Mouse (Mus musculus): Measurements from ENCODE around the gene Syt6.
"Not testable (repeated sequence)": the region's sequence is repeated elsewhere in the genome, so short reads cannot be mapped to it uniquely, and the experiment has no call there.

Gene Syt6

DNA sequence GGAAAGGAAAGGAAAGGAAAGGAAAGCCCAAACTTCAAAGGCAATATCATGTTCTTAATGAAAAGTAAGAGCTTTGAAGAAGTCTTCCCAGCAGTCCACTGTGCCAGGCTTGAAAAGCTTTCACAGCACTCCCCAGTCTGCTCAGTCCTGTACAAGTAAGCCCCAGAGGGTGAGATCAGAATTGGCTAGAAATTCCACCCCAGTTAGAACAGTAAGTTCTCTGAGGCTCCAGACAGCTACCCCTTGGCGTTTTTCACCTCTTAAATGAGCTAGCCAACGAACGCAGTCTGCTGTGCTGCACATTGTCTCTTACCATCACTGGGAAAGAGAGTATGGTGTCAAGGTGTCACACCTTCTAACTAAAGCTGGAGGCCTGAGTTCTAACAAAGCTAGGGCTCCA is 52.6 kb downstream of the Syt6 start:
- CTCF ChIA-PET: interaction anchor here in 2 of 4 experiments (0.7 to 1.0 kb wide), 2 partner anchors 110 to 113 kb away, joined by 3 to 4 read pairs; partner anchors contain the start of gene Olfml3 (in 1 of the 2)
- POLR2A ChIA-PET: interaction anchor here in 1 of 4 experiments (1.1 kb wide), 1 partner anchor 45 kb away, joined by 3 read pairs; no protein-coding TSS in a partner anchor

DNA sequence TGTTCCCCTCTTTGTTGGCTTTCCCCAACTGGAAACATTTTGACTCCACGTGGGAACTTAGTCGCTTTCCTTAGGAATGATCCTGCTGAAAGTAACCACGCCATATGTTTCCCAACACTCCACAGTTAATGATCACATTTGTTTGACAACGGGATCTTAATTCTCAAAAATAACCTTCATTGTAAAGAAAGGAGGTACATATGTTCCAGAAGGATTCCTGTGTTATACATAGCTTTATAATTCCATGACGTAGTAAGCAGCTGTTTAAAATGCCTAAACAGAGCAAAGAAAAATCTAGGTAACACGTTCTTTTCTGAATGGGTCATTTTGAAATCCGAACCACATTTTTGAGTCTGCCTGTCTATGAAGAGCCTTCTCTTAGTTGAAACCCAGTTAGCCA is 58.1 kb downstream of the Syt6 start:
- POLR2A ChIA-PET: interaction anchor here in 1 of 4 experiments (1.2 kb wide), 1 partner anchor 26 kb away, joined by 3 read pairs; no protein-coding TSS in a partner anchor
- CTCF ChIA-PET: no interaction called here

- CTCF ChIA-PET: no interaction called here
Measured at GRCm38 (mm10) chr3:103633831-103634230, 58.8 kb downstream of the Syt6 start.

GRCm38 (mm10) chr3:103634256-103634655 is 59.2 kb downstream of the Syt6 start:
- ChIA-PET POLR2A (no interaction called here), CTCF (no interaction called here)

More at GRCm38 (mm10) chr3:103633831-103634230, 58.8 kb downstream of the Syt6 start:
- POLR2A ChIA-PET: no interaction called here

GRCm38 (mm10) chr3:103637641-103638040 is 62.6 kb downstream of the Syt6 start:
- ChIA-PET POLR2A (no interaction called here), CTCF (no interaction called here)

DNA sequence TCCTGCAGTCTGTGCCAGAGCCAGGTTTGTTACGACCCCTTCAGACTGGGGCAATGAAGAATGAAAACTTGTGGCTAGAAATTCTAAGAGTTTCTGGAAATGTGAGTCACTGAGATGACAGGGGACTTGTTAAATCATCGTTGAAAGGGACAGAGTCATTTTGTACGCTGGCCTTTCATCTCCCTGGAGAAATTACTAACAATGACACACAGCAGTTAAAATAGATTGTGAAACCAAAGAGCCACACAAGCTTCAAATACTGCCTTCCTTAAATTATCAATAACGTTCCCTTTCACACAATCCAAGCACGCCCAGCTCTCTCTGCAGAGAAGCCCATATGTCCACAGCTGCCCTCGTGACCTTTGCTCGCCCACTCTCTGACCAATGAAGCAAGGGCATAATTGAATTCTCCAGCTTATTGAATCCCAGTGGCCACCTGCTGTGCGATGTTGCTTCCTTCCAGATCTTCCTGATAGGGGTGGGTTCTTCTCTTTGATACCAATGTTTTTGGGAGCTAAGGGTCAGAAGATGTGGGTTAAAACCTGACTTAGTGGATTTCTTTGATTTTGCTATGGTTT is 65.3 kb downstream of the Syt6 start:
- POLR2A ChIA-PET: interaction anchor here in 1 of 4 experiments (1.4 kb wide), 1 partner anchor 43 kb away, joined by 6 read pairs; no protein-coding TSS in a partner anchor
- CTCF ChIA-PET: interaction anchor here in 1 of 4 experiments (0.7 kb wide), 1 partner anchor 33 kb away, joined by 3 read pairs; no protein-coding TSS in a partner anchor

DNA sequence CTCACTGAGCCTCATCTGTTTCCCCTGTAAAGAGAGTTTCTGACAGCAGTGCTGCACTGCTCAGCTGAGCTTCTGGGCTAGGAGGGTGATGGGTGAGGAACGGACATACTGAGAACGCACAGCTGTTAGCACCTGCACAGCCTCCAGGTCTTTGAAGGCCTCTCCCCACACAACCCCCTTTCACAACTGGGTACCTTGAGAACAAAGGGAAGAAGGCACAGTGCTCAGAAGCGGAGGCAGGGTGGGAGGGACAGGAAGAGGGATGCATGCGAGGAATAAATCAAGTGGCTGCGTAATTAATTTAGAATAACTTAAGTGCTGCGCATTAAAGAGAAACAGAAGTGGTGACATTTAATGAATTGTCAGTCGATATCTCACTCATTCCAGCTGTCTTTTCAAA is 66.3 kb downstream of the Syt6 start:
- ChIA-PET POLR2A (interaction anchor here in 1 of 4 experiments (1.4 kb wide), 1 partner anchor 42 kb away, joined by 6 read pairs; no protein-coding TSS in a partner anchor), CTCF (no interaction called here)

DNA sequence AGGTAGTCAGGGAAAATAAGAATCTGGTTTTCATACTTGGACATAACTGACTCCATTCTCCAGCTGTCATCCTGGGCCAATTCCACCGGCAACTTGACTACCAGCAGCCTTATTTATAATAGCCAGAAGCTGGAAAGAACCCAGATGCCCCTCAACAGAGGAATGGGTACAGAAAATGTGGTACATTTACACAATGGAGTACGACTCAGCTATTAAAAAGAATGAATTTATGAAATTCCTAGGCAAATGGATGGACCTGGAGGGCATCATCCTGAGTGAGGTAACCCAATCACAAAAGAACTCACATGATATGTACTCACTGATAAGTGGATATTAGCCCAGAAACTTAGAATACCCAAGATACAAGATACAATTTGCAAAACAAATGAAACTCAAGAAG is 70.9 kb downstream of the Syt6 start, which contains the start of gene Atg4a-ps:
Gene Atg4a-ps (minus strand): TSS at position 101 of the 400 bp plus-strand sequence.
- POLR2A ChIA-PET: not testable (repeated sequence)

GRCm38 (mm10) chr3:103647164-103647867 is 72.3 kb downstream of the Syt6 start:
- ChIA-PET CTCF (no interaction called here), POLR2A (interaction anchor here in 1 of 4 experiments (0.6 kb wide), 1 partner anchor 116 kb away, joined by 3 read pairs; no protein-coding TSS in a partner anchor)

More for the DNA sequence above, 70.9 kb downstream of the Syt6 start, which contains the start of gene Atg4a-ps:
- CTCF ChIA-PET: not testable (repeated sequence)

GRCm38 (mm10) chr3:103648486-103648885 is 73.5 kb downstream of the Syt6 start:
- POLR2A ChIA-PET: no interaction called here
- CTCF ChIA-PET: interaction anchor here in 1 of 4 experiments (0.7 kb wide), 1 partner anchor 90 kb away, joined by 3 read pairs; the partner anchor contains the start of gene Gm10964

- CTCF ChIA-PET: interaction anchor here in 1 of 4 experiments (0.6 kb wide), 1 partner anchor 1103 kb away, joined by 3 read pairs; no protein-coding TSS in a partner anchor
Measured at GRCm38 (mm10) chr3:103649716-103650115, 74.7 kb downstream of the Syt6 start.

DNA sequence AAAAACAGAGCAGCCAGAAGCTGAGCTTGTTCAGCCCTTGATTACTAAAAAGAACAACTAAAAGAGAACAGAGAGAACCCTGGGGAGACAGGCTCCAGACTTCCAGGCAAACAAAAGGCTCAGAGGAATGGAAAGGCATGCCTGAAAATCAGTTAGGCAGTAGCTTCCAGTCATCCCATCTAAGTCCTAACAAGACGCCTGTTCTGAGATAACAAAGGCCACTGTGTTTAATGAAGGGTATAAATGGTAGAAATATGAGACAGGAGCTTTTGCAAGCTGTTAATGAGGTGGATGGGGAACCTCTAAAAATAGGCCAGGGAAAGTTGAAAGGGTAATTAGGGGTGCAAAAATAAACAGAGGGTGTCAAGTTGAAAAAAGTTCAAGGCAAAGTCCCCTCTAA is 75.4 kb downstream of the Syt6 start:
- ChIA-PET CTCF (no interaction called here), POLR2A (no interaction called here)

More at GRCm38 (mm10) chr3:103649716-103650115, 74.7 kb downstream of the Syt6 start:
- POLR2A ChIA-PET: no interaction called here

- ChIA-PET POLR2A (no interaction called here), CTCF (no interaction called here)
Measured at GRCm38 (mm10) chr3:103660012-103660411, 85.0 kb downstream of the Syt6 start.

DNA sequence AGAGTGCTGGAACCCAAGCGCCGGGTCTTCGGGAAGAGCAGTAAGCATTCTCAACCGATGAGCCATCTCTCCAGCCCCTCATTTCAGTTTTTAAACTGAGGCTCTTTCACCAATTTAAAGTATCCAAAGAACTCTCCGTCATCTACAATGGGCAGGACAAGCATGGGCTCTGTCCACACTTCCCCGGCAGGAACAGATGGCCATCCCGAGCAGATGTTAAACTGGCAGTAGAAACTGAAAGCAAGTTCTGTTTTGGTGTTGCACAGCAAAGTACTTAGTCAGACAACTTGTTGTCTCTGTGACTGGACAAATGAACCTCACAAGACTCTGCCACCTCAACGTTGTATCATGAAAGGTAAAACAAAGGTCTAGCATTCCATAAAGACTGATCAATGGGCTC is 86.7 kb downstream of the Syt6 start:
- CTCF ChIA-PET: no interaction called here

GRCm38 (mm10) chr3:103663385-103663784 is 88.4 kb downstream of the Syt6 start:
- ChIA-PET CTCF (no interaction called here), POLR2A (no interaction called here)

More for the DNA sequence above, 86.7 kb downstream of the Syt6 start:
- POLR2A ChIA-PET: no interaction called here

DNA sequence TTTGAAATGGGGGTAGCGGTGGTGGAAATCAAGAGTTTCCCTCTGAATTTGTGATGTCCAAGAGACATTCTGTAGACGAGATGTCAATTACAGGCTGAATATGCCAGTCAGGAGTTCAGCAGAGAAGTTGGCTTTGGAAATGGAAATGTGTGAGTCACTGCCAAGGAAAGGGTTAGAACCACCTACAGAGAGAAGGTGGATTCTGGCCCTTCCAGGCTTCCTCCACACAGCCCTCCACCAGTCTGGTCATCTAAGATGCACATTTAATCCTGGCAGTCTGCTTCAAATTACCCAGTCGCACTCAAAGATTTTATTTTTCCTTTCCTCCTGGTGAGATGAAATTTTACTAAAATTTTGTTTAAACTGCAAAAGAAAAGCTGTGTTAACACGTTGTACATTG is 97.1 kb downstream of the Syt6 start:
- POLR2A ChIA-PET: no interaction called here
- CTCF ChIA-PET: no interaction called here

DNA sequence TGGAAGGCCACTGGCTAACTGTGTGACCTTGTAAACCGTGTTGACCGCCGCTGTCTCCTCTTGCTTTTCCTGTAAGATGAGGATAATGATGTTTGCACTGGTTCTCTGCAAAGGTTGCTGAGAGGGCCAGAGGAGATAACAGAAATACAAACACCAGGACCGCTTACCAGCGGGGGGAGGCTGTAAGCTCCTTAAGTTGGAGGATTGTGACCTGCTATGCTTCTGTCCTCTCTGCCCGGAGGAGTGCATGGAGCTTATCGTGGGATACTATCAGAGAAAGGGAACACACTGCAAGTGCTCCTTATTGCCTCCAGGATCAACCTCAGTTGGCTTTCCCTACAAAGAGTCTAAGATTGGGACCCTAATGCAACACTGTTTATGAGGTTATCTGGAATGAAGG is 97.7 kb downstream of the Syt6 start:
- CTCF ChIA-PET: no interaction called here
- POLR2A ChIA-PET: interaction anchor here in 1 of 4 experiments (0.8 kb wide), 1 partner anchor 45 kb away, joined by 3 read pairs; no protein-coding TSS in a partner anchor

GRCm38 (mm10) chr3:103678811-103679210 is 103.8 kb downstream of the Syt6 start:
- CTCF ChIA-PET: no interaction called here
- POLR2A ChIA-PET: no interaction called here

DNA sequence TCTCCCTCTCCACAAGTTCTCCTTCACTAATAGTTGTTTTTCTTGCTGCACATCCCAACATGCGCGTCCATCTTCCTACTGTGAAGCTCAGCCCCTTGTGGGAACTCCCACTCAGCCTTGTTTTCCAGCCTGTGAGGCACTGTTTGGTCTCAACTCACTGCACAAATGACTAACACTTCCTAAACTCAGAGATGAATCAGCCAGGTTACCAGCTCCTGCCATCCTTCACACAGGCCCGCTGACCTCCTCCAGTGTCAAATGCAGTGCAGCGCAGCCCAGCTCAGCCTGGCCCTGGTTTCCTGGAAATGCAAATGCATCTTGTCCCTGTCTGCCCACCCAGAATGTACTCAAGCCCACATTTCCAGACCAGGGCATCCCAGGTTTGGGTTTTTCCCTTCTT is 107.4 kb downstream of the Syt6 start:
- ChIA-PET CTCF (interaction anchor here in 1 of 4 experiments (0.6 to 0.9 kb wide), 2 partner anchors 56 to 385 kb away, joined by 4 read pairs; partner anchors contain the start of gene Olfml3), POLR2A (interaction anchor here in 3 of 4 experiments (0.6 to 1.7 kb wide), 7 partner anchors 29 to 205 kb away, joined by 3 to 6 read pairs (median 3); no protein-coding TSS in a partner anchor)

All from embryonic stem cell, embryonic (primary cell).